Mouse (Mus musculus): ENCODE data around the gene Mroh8. TPM values are rescaled to one million over a fixed set of nuclear protein-coding genes. Genes with fewer than 3 reads are reported as not detected.
A peak's percentile ranks its signal among the peaks of the same experiment; 100 is the strongest.

The Mroh8 gene
- total and polyA plus RNA-seq, 2 experiments: under 0.01 to 0.05 TPM

DNA sequence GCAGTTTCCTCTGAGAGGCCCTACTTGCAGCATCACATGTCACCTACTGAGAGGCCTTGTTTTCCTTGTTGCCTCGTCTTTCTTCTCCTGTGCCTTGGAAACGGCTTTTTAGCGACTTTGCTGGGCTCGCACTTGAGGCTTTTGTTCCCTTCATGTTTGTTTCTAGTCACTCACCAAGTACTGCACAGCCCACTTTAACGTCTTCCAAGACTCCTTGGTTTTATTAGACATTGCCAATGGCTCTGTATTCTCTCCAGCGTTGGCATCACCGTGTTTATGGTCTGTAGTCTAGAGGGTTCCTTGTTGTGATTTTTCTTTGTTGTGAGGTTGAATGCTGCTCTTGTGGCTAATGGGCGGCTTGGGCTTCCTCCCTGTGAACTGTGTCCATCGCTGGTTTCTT lies 23.7 kb upstream of the Mroh8 start:
- peaks cover 68% of the 10 kb centered on the region for H3K36me3 ChIP-seq (ENCODE audit: control insufficient read depth, insufficient read depth, low read length)

DNA sequence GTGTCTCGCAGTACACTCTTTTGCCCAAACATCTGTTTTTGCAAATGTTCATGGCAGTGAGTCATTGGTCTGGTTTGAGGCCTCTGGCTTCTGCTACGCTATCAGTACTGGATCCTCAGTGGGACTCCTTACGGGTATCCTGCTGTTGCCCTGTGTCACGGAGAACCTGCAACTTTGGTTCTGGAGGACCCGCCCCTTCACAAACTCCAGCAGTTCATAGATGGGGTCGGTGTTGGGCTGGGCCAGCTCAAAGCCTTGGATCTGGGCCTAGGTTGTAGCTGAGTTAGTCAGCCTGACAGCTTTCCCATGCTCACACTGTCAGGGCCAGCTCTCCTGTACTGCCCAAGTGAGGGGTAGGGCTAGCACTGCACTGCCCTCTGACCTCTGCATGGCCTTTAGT lies 20.7 kb upstream of the Mroh8 start:
- no peak for DNase-seq (ENCODE audit: extremely low read depth, low read depth, low spot score)
- TF ChIP-seq CTCF (IDR thresholded peaks at IDR 0.05; ENCODE audit: low read depth, low read length): no peak
- TF ChIP-seq POLR2A (IDR thresholded peaks at IDR 0.05; ENCODE audit: extremely low read depth, insufficient read depth, low read length): no peak
- H3K4me1 ChIP-seq (ENCODE audit: control insufficient read depth, insufficient read depth, low read length): no peaks in the 10 kb centered on the region
- H3K9ac ChIP-seq (ENCODE audit: low read depth, low read length): no peak overlapping the region
- H3K27ac ChIP-seq (replicated peaks; ENCODE audit: insufficient read depth, low read depth, low read length): no peak overlapping the region
- H3K4me3 ChIP-seq (ENCODE audit: insufficient read depth, low read depth, low read length): no peak overlapping the region
- no peaks in the 10 kb centered on the region for H3K79me2 ChIP-seq (ENCODE audit: control insufficient read depth, insufficient read depth, low read length)
- no peaks in the 10 kb centered on the region for H3K27me3 ChIP-seq (ENCODE audit: control insufficient read depth, insufficient read depth, low read length)
- H3K36me3 ChIP-seq (ENCODE audit: control insufficient read depth, insufficient read depth, low read length): peaks cover 73% of the 10 kb centered on the region
- WGBS: 90% methylated on average over 6 of the region's 6 CpGs

More for the DNA sequence above, 23.7 kb upstream of the Mroh8 start:
- no peak overlapping the region for H3K27ac ChIP-seq (replicated peaks; ENCODE audit: insufficient read depth, low read depth, low read length)
- no peaks in the 10 kb centered on the region for H3K79me2 ChIP-seq (ENCODE audit: control insufficient read depth, insufficient read depth, low read length)
- no peak for DNase-seq (ENCODE audit: extremely low read depth, low read depth, low spot score)
- no peaks in the 10 kb centered on the region for H3K27me3 ChIP-seq (ENCODE audit: control insufficient read depth, insufficient read depth, low read length)
- WGBS: 92% methylated on average over 9 of the region's 9 CpGs
- no peaks in the 10 kb centered on the region for H3K4me1 ChIP-seq (ENCODE audit: control insufficient read depth, insufficient read depth, low read length)
- H3K4me3 ChIP-seq (ENCODE audit: insufficient read depth, low read depth, low read length): no peak overlapping the region
- H3K9ac ChIP-seq (ENCODE audit: low read depth, low read length): no peak overlapping the region
- TF ChIP-seq CTCF (IDR thresholded peaks at IDR 0.05; ENCODE audit: low read depth, low read length): no peak
- TF ChIP-seq POLR2A (IDR thresholded peaks at IDR 0.05; ENCODE audit: extremely low read depth, insufficient read depth, low read length): no peak

DNA sequence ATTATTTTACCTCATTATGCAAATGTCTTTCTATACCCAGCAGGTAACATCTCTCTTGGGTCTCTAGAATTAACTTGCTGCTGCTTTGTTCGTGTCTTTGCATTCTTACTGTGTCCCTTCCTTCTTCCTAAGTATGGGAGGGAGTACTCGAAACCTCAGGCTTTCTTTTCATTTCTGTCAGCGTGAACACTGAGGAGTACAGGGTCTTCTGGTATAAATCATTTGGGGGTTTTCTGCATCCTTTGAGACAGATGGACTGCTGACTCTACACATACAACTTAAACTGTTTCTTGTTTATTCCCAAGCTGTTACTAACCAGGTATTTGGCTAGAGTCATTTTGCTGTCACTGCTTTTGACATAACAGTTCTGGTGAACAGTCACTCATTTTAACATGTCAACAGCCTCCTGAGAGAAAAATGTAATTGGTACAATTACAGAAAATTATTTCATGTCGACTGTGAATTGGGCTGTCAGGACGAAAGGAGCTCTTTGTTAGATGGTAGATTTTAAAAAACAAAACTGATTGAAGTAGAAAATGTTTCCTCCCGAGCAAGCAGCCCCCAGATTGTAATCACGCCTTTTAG lies 16.8 kb upstream of the Mroh8 start:
- WGBS: 91% methylated on average over 7 of the region's 7 CpGs
- Histone ChIP-seq H3K27ac (replicated peaks; ENCODE audit: insufficient read depth, low read depth, low read length) (no peak overlapping the region), H3K27me3 (ENCODE audit: control insufficient read depth, insufficient read depth, low read length) (no peaks in the 10 kb centered on the region), H3K4me1 (ENCODE audit: control insufficient read depth, insufficient read depth, low read length) (no peaks in the 10 kb centered on the region), H3K36me3 (ENCODE audit: control insufficient read depth, insufficient read depth, low read length) (peaks cover 71% of the 10 kb centered on the region), H3K9ac (ENCODE audit: low read depth, low read length) (no peak overlapping the region), H3K4me3 (ENCODE audit: insufficient read depth, low read depth, low read length) (no peak overlapping the region), H3K79me2 (ENCODE audit: control insufficient read depth, insufficient read depth, low read length) (0 out of 2 replicates have a peak, but pooled peaks cover 1% of the 10 kb centered on the region)
- DNase-seq (ENCODE audit: extremely low read depth, low read depth, low spot score): no peak
- no peak for TF ChIP-seq CTCF (IDR thresholded peaks at IDR 0.05; ENCODE audit: low read depth, low read length)
- no peak for TF ChIP-seq POLR2A (IDR thresholded peaks at IDR 0.05; ENCODE audit: extremely low read depth, insufficient read depth, low read length)

DNA sequence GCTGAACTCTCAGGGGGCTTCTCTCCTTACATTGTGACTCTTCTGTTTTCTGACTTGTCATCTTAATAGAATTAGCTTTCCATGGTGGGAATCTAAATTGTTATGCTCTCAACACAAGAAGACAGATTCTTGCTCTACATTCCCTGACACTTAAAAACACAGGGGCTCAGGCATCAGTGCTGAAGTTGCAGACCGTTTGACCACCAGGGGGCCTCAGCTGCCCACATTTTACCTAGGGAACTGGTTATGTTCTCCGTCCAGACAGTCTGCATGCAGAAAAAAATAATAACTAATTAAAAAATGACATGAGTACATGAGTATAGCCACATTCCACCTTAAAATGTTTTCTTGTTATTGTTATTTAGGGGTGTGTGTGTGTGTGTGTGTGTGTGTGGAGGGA lies 12.7 kb upstream of the Mroh8 start:
- H3K4me1 ChIP-seq (ENCODE audit: control insufficient read depth, insufficient read depth, low read length): no peaks in the 10 kb centered on the region
- 31% methylated on average over 2 of the region's 2 CpGs for WGBS
- H3K27ac ChIP-seq (replicated peaks; ENCODE audit: insufficient read depth, low read depth, low read length): no peak overlapping the region
- 0 out of 2 replicates have a peak, but pooled peaks cover 5% of the 10 kb centered on the region for H3K79me2 ChIP-seq (ENCODE audit: control insufficient read depth, insufficient read depth, low read length)
- H3K36me3 ChIP-seq (ENCODE audit: control insufficient read depth, insufficient read depth, low read length): peaks cover 59% of the 10 kb centered on the region
- TF ChIP-seq POLR2A (IDR thresholded peaks at IDR 0.05; ENCODE audit: extremely low read depth, insufficient read depth, low read length) (no peak), CTCF (IDR thresholded peaks at IDR 0.05; ENCODE audit: low read depth, low read length) (peak; percentile 73)
- H3K4me3 ChIP-seq (ENCODE audit: insufficient read depth, low read depth, low read length): no peak overlapping the region
- no peak overlapping the region for H3K9ac ChIP-seq (ENCODE audit: low read depth, low read length)
- no peaks in the 10 kb centered on the region for H3K27me3 ChIP-seq (ENCODE audit: control insufficient read depth, insufficient read depth, low read length)
- peak; percentile 16 for DNase-seq (ENCODE audit: extremely low read depth, low read depth, low spot score)

DNA sequence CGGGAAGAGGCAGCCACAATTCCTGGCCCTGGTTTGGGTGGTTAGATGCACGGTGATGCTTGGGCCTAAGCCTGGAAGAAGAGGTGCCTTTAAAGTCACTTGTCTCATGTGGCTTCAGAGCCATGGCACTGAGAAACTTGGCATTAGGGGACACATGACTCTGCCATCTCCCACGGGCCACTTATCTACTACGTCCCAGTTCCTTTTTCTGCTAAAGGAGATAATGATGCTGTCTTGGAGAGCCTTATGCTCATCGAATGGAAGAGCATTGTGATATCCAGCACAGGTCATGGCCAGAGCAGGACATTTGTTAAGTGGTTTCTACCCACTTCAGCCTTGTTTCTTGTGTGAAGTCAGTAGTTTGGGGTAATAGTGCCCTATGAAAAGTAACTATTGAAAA lies 9.6 kb upstream of the Mroh8 start:
- H3K36me3 ChIP-seq (ENCODE audit: control insufficient read depth, insufficient read depth, low read length): peaks cover 45% of the 10 kb centered on the region
- WGBS: 82% methylated on average over 5 of the region's 5 CpGs
- no peaks in the 10 kb centered on the region for H3K27me3 ChIP-seq (ENCODE audit: control insufficient read depth, insufficient read depth, low read length)
- TF ChIP-seq CTCF (IDR thresholded peaks at IDR 0.05; ENCODE audit: low read depth, low read length): no peak
- TF ChIP-seq POLR2A (IDR thresholded peaks at IDR 0.05; ENCODE audit: extremely low read depth, insufficient read depth, low read length): no peak
- H3K4me1 ChIP-seq (ENCODE audit: control insufficient read depth, insufficient read depth, low read length): no peaks in the 10 kb centered on the region
- H3K4me3 ChIP-seq (ENCODE audit: insufficient read depth, low read depth, low read length): no peak overlapping the region
- DNase-seq (ENCODE audit: extremely low read depth, low read depth, low spot score): no peak
- 0 out of 2 replicates have a peak, but pooled peaks cover 7% of the 10 kb centered on the region for H3K79me2 ChIP-seq (ENCODE audit: control insufficient read depth, insufficient read depth, low read length)
- no peak overlapping the region for H3K9ac ChIP-seq (ENCODE audit: low read depth, low read length)
- H3K27ac ChIP-seq (replicated peaks; ENCODE audit: insufficient read depth, low read depth, low read length): no peak overlapping the region

DNA sequence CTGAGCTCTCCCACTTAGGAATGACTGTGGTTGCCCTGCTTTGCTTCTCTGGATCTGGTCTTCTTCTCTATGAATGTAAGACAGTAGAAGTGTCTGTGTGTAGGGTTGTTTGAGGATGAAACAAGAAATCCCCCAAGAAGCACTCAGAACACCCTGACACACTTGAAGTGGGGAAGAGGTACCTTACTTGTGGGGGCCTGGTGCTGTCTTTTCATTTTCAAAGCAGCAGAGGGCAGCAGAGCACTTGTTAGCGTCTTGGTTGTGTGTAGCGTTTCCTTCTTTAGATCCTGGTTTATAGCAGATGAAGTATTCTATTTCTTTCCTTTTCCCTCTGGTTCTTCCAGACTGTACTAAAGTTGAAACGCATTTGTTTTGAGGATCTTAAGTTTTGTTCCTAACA lies 8.2 kb upstream of the Mroh8 start:
- Histone ChIP-seq H3K79me2 (ENCODE audit: control insufficient read depth, insufficient read depth, low read length) (0 out of 2 replicates have a peak, but pooled peaks cover 12% of the 10 kb centered on the region), H3K27me3 (ENCODE audit: control insufficient read depth, insufficient read depth, low read length) (no peaks in the 10 kb centered on the region), H3K9ac (ENCODE audit: low read depth, low read length) (no peak overlapping the region), H3K4me3 (ENCODE audit: insufficient read depth, low read depth, low read length) (no peak overlapping the region), H3K36me3 (ENCODE audit: control insufficient read depth, insufficient read depth, low read length) (peaks cover 43% of the 10 kb centered on the region), H3K27ac (replicated peaks; ENCODE audit: insufficient read depth, low read depth, low read length) (no peak overlapping the region), H3K4me1 (ENCODE audit: control insufficient read depth, insufficient read depth, low read length) (no peaks in the 10 kb centered on the region)
- 39% methylated on average over 3 of the region's 3 CpGs for WGBS
- TF ChIP-seq POLR2A (IDR thresholded peaks at IDR 0.05; ENCODE audit: extremely low read depth, insufficient read depth, low read length) (no peak), CTCF (IDR thresholded peaks at IDR 0.05; ENCODE audit: low read depth, low read length) (peak; percentile 40; the same call in 1 of the 2 replicates)
- DNase-seq (ENCODE audit: extremely low read depth, low read depth, low spot score): no peak

Measured in liver, adult 2 months (tissue).